Mouse (Mus musculus): ENCODE results near the gene Aoah. TPM values are rescaled to one million over a fixed set of nuclear protein-coding genes. Genes with fewer than 3 reads are reported as not detected.

Gene Aoah
- total RNA-seq, 2 experiments from 2014 or later, result 0.25 to 0.30 TPM

DNA sequence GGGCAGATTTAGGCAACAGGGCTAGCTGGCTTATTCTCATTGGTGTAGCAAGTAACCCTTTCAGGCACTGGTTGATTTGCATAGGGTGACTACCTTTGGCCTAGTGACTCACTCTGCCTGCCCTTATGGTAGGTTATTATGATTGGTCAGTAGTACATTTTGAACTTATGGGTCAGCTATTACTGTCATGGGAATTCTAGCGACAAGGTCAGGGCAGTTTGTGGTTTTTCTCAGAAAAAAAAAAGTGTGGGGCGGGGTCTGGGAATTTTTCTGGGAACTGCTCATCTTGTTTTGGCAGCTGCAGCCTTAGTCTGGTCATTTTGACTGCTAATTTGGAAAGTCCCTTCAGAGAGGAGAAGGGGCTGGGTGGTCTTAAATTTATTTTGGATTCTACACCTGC lies 272.1 kb downstream of the Aoah start:
- DNase-seq (ENCODE audit: low spot score in 2 of 2), result no peak

DNA sequence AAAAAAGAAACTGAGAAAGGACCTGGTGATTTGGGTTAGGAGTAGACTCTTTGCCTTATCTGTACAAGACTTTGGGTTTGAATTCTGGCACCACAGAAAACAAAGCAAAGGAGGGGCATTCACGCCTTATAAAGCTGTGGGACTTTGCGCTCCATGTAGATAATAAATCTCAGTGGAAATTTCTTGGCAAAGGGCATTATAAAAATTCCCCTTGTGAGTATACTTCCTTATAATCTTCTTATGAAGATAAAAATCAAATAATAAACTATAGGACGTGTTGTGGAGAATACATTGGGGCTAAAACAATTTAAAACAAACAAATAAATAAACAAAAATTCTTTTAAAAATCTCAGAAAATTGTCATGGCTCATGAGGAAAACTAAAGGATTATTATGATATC lies 280.9 kb downstream of the Aoah start, which contains the start of gene Olfr1370:
Gene Olfr1370, minus strand, starts transcription at position 101 of the 400 bp plus-strand sequence.
- DNase-seq (ENCODE audit: low spot score in 2 of 2), result no peak

DNA sequence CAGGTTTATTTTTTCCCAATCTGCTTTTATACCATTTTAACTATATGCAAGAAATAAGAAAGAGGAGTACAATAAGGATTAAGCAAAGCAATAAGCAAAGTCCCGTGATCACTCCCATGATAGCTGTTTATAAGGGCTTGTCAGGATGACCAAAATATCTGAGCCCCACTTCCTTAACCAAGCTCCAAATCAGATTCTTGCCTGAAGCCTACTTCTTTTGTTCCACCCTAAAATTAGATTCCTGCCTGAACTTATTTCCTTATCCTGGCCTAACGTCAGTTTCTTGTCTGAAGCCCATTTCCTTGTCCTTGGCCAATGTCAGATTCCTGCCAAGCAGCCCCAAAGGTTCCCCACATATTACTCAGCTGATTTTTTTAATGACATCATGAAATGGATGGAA lies 288.8 kb downstream of the Aoah start:
- DNase-seq (ENCODE audit: low spot score in 2 of 2), result no peak
